Mouse (Mus musculus) forebrain, embryonic 16.5 days (tissue): ENCODE measurements around the gene Alkbh1. TPM values are rescaled to one million over a fixed set of nuclear protein-coding genes. Genes with fewer than 3 reads are reported as not detected.

Experiments
- ATAC-seq: fragments of 200-750 bp; cut with Nextera tagmentation; 2 replicates; pipeline ENCODE4 v1.8.0; 2017; ENCODE audit warnings: mild to moderate bottlenecking, moderate library complexity
- H3K27ac ChIP-seq: fragments of 300-500 bp; sonication (generic); 2 replicates; pipeline ENCODE4 v1.5.1; 2014; ENCODE audit warnings: low read length, control low read depth
- H3K27me3 ChIP-seq: fragments of 300-500 bp; sonication (generic); replicated peaks from 2 replicates; pipeline ENCODE4 v1.6.1; 2014; ENCODE audit warnings: low read length; ENCODE audit not compliant: control insufficient read depth, insufficient read depth
- H3K36me3 ChIP-seq: fragments of 300-500 bp; sonication (generic); 2 replicates; pipeline ENCODE4 v1.6.1; 2014; ENCODE audit not compliant: control insufficient read depth, insufficient read depth
- H3K4me1 ChIP-seq: fragments of 300-500 bp; sonication (generic); replicated peaks from 2 replicates; pipeline ENCODE4 v1.6.1; 2014; ENCODE audit warnings: low read length; ENCODE audit not compliant: control insufficient read depth, insufficient read depth
- H3K4me2 ChIP-seq: fragments of 300-500 bp; sonication (generic); 2 replicates; pipeline ENCODE4 v1.6.1; 2014; ENCODE audit warnings: mild to moderate bottlenecking, low read length, control low read depth
- H3K4me3 ChIP-seq: fragments of 300-500 bp; sonication (generic); replicated peaks from 2 replicates; pipeline ENCODE4 v1.5.1; 2014; ENCODE audit warnings: mild to moderate bottlenecking, low read length, control low read depth
- H3K9ac ChIP-seq: fragments of 300-500 bp; sonication (generic); replicated peaks from 2 replicates; pipeline ENCODE4 v1.6.1; 2014; ENCODE audit warnings: low read depth, low read length, control low read depth
- H3K9me3 ChIP-seq: fragments of 300-500 bp; sonication (generic); 2 replicates; pipeline ENCODE4 v1.6.1; 2016; ENCODE audit warnings: low read length; ENCODE audit not compliant: control insufficient read depth
- WGBS: fragments of 180-500 bp; shearing (Covaris S2); extraction: QIAGEN DNeasy Blood & Tissue Kit; methylation state at CpG from one replicate; pipeline ENCODE4 v1.1.7; 2014; 5-methylcytosine and 5-hydroxymethylcytosine counted together
- polyA plus RNA-seq: library from polyadenylated mRNA; unstranded; fragments of >200 nt; fragmentation: Nextera tagmentation; extraction: Ambion mirVana; gene quantifications from 2 replicates; pipeline ENCODE4 v1.2.1, GENCODE M21; 2015

Alkbh1 gene
- polyA plus RNA-seq, 1 experiment from 2014 or later, result 47.1 TPM

DNA sequence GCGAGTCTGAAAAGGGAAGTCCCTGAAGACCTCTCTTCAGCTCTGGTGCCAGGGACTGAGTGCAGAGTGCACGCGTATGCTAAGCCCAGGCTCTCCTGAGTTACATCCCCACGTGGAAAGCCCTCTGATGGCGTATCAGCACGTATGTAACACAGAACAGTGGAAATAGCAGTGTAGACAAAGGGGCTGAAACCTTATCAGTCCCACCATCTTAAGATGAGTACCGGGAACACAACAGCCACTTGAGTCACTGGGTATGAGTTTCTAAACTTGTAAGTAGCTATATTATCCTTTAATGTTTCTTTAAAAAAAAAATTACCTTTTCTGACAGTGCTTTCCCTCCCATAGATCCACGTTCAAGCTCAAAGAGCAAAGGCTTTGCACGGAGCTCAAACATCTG lies 5.6 kb upstream of the Alkbh1 start:
- no peak overlapping the region for H3K4me3 ChIP-seq
- no peak overlapping the region for H3K4me2 ChIP-seq
- H3K27me3 ChIP-seq, result no peaks in the 10 kb centered on the region
- peaks cover 4% of the 10 kb centered on the region for H3K4me1 ChIP-seq
- no peak overlapping the region for H3K27ac ChIP-seq
- no peaks in the 10 kb centered on the region for H3K9me3 ChIP-seq
- peaks cover 45% of the 10 kb centered on the region for H3K36me3 ChIP-seq
- no peak for ATAC-seq
- WGBS, result 91% methylated on average over 9 of the region's 9 CpGs
- no peak overlapping the region for H3K9ac ChIP-seq

DNA sequence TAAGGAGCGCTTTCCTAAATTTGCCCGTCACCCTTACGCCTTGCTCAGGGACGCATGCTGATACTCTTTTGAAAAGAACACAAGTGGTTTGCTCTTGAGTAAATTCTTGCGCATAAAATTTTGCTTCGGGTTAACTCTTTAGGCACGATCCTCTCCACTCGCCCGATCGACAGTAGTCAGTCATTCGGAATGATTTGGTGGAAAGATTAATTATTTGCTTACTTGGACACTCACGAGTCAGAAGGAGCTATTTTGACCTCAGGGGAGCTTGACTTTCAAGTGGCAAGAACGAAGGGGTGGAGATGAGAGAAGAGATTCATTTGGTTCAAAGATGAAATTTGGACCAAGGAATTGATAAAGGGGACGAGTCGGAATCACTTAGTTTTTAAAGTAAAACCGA lies 394 bp upstream of the Alkbh1 start:
- H3K27ac ChIP-seq, result no peak overlapping the region
- peaks cover 21% of the 10 kb centered on the region for H3K4me1 ChIP-seq
- peaks cover 23% of the 10 kb centered on the region for H3K36me3 ChIP-seq
- H3K4me3 ChIP-seq, result peak overlapping the region; percentile 80
- no peaks in the 10 kb centered on the region for H3K9me3 ChIP-seq
- peak overlapping the region; percentile 88; the same call in 1 of the 2 replicates for H3K9ac ChIP-seq
- peak overlapping the region; percentile 93 for H3K4me2 ChIP-seq
- H3K27me3 ChIP-seq, result no peaks in the 10 kb centered on the region
- no peak; the same call in 1 of the 2 replicates for ATAC-seq
- 4% methylated on average over 16 of the region's 16 CpGs for WGBS

DNA sequence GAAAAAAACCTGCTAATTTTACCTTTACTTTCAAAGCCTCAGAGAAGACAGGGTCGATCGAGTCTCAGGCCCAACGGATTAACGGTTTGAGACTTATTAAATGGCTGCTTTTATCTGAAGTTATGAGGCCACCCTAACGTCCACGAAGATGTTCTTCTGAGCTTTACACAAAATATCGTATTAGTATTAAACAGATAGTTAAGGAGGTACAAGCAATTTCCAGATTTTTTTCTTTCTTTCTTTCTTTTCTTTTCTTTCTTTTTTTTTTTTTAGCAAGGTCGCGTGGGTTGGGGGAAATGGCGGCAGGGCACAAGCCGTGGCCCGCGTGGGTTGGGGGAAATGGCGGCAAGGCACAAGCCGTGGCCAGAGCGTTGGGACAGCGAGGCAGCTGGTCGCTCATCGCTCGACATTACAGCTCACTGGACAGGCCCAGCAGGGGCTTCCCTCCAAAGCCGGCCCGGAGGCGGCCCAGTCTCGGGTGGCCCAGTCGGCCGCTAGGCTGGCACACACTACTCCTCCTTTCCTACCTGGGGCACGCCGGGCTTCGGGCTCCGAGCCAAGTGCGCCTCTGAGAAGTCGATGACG lies 610 bp downstream of the Alkbh1 start:
- Histone ChIP-seq H3K36me3 (peaks cover 24% of the 10 kb centered on the region), H3K9me3 (no peaks in the 10 kb centered on the region), H3K4me2 (peak overlapping the region; percentile 75), H3K27ac (peak overlapping the region; percentile 77), H3K27me3 (no peaks in the 10 kb centered on the region), H3K4me1 (peaks cover 21% of the 10 kb centered on the region), H3K9ac (peak overlapping the region; percentile 88), H3K4me3 (peak overlapping the region; percentile 80)
- ATAC-seq, result peak; percentile 82
- WGBS, result under 1% methylated on average over 33 of the region's 33 CpGs

DNA sequence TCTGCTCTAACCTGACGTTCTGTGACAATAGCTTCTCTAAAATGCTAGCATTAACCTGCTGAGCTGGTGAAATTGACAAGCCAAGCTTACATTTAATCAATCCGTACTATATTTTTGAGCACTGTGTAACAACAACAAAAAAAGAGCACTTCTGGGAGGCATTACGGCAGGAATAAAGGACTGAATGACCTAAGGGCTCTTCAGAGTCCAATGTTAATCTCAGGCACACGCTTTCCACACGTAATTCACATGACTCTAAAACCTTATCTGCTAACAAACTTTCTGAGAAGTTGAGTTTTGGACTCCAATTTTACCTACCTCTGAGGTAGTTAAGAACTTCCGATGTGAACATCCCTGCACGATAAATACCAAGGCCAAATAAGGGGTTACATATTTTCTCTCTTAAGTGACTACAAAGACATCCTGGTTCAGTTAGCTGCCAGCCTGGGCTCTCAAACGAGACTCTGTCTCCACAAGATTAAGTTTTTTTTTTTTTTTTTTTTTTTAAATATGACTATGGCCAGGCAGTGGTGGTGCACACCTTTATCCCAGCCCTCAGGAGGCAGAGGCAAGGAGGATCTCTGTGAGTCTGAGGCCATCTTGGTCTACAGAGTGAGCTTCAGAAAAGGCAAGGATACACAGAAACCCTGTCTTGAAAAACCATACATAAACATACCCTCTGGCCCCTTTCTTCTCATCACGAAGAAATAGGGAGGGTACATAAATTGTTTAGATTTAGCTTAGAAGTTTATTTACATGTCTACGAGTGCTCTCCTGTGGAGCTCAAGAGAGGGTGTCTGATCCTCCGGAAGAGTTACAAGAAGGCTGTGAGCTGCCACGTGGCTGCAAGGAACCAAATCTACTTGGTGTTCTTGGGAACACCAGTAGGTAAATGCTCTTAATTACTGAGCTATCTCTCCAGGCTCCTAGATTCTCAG lies 1.4 kb downstream of the Alkbh1 start:
- whole genome bisulfite sequencing, result 27% methylated on average over 12 of the region's 12 CpGs
- Histone ChIP-seq H3K27ac (no peak overlapping the region), H3K36me3 (peaks cover 26% of the 10 kb centered on the region)

DNA sequence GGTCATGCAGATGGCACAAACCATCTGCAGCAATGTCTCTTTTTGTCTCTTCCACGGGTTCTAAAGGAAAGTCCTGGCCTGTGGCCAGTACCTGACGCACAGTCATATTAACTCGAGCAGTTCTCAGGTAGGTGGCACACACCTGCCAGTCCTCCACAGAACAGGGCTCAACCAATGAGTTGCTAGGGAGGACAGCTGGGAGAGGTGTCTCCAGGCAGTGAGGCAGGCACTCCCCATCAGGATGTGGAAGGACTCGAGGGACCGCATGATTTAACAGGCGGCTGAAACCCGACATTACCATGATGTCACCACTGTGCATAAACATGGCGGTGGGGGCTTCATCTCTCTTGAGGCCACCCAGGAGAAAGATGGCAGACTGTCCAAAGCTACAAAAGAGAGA lies 14.9 kb downstream of the Alkbh1 start:
- Histone ChIP-seq H3K27me3 (no peaks in the 10 kb centered on the region), H3K27ac (no peak overlapping the region), H3K9ac (no peak overlapping the region), H3K4me3 (no peak overlapping the region), H3K36me3 (peaks cover 53% of the 10 kb centered on the region), H3K4me2 (no peak overlapping the region), H3K4me1 (no peaks in the 10 kb centered on the region), H3K9me3 (no peaks in the 10 kb centered on the region)
- ATAC-seq, result no peak
- WGBS, result 80% methylated on average over 8 of the region's 8 CpGs

More for the DNA sequence above, 1.4 kb downstream of the Alkbh1 start:
- Histone ChIP-seq H3K4me3 (peak overlapping the region; percentile 80), H3K9me3 (no peaks in the 10 kb centered on the region), H3K4me1 (peaks cover 21% of the 10 kb centered on the region), H3K9ac (peak overlapping the region; percentile 88), H3K4me2 (peak overlapping the region; percentile 75), H3K27me3 (no peaks in the 10 kb centered on the region)
- ATAC-seq, result no peak

DNA sequence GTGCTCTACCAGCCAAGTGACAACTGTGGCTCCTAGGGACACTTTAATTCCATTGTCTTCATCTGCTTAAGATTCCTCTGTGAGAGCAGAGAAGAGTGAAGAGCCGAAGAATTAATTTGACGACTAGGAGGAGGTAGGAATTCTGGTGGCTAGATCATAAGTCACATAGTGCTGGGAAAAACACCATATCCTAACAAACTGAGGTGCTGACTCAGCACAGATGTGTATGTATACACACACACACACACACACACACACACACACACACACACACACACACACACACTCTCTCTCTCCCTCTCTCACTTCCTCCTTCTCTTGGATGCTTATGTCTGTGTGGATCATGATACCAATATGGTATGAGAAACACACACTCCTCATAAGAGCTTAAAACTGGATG lies 15.5 kb downstream of the Alkbh1 start:
- Histone ChIP-seq H3K36me3 (peaks cover 48% of the 10 kb centered on the region), H3K4me2 (no peak overlapping the region), H3K9ac (no peak overlapping the region), H3K27ac (no peak overlapping the region), H3K27me3 (no peaks in the 10 kb centered on the region), H3K9me3 (no peaks in the 10 kb centered on the region), H3K4me1 (no peaks in the 10 kb centered on the region), H3K4me3 (no peak overlapping the region)
- no peak for ATAC-seq
- 83% methylated on average over 2 of the region's 2 CpGs for WGBS

DNA sequence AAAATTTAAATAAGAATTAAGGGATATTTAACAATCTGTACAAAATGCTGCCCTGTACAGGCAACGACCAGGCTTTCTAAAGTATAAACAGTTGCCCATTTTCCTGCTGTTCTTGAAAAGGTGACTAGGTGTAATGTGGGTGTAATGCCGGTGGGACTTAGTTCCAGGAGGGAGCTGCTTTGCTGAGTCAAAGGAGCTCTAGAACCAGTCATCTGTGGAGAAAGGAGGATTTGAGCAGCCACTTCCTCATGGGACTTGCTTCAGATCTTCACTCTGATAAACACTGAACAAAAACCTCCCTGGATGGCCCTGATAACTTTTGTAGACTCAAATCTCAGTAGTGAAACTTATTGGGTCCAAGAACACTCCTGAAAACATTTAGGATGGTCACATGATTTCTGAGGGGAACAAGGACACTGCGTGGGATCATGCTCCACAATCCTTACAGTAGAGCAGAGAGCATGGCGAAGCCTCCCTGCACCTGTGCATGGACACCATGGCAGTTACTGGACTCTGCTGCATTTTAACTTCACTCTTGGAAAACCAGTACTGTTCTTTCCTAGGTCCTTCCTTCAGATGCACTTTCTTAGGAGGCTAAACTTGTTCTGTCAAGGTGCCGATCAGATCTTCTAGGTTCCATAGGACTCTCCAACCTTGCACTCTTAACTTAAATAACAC lies 17.3 kb downstream of the Alkbh1 start:
- 87% methylated on average over 5 of the region's 5 CpGs for WGBS
- no peak overlapping the region for H3K4me3 ChIP-seq

DNA sequence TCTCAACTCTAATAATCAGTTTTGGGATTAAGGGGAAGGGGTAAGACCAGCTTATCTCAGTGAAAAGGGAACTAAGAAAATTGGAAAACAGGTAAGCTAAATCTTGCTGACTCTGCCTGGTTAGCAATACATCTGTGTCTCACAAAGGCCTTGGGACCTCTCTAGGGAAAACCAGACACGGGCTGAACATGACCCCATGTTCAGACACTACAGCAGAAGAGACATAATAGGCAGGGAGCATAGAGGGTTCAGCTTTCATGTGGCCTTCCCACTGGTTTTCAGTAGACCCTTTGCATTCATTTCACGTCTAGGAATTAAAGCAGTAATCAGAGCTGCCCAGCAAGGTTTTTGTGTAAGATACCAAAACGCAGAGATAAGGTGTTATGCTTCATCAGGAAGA lies 19.3 kb downstream of the Alkbh1 start:
- H3K9ac ChIP-seq, result no peak overlapping the region
- 27% methylated on average over 3 of the region's 3 CpGs for WGBS
- peaks cover 20% of the 10 kb centered on the region for H3K36me3 ChIP-seq
- no peaks in the 10 kb centered on the region for H3K9me3 ChIP-seq
- ATAC-seq, result no peak
- no peak overlapping the region for H3K4me3 ChIP-seq
- no peak overlapping the region for H3K27ac ChIP-seq
- no peak overlapping the region for H3K4me2 ChIP-seq
- peaks cover under 1% of the 10 kb centered on the region; the same call in 1 of the 2 replicates for H3K4me1 ChIP-seq
- H3K27me3 ChIP-seq, result no peaks in the 10 kb centered on the region

More for the DNA sequence above, 17.3 kb downstream of the Alkbh1 start:
- H3K4me2 ChIP-seq, result no peak overlapping the region
- no peaks in the 10 kb centered on the region for H3K9me3 ChIP-seq
- no peak for ATAC-seq
- no peak overlapping the region for H3K27ac ChIP-seq
- H3K36me3 ChIP-seq, result peaks cover 36% of the 10 kb centered on the region
- H3K4me1 ChIP-seq, result no peaks in the 10 kb centered on the region
- H3K9ac ChIP-seq, result no peak overlapping the region
- no peaks in the 10 kb centered on the region for H3K27me3 ChIP-seq

DNA sequence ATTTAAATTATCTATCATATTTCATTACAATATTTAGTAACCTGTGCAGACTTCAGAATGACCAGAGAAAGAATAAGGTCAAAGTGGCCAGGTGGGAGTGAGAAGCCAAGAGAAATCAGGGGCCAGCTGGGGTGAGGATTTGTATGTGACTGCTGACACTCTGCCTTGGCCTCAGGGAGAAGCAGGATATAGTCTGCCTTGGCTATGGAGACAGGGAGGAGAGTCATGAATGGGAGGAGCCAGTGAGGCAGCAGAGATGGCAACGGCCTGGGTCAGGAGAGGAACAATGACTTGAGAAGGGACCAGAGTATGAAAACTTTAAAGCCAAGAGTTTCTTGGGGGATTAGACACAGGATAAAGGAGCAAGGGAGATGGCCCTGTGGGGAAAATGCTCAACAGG lies 20.1 kb downstream of the Alkbh1 start:
- peaks cover 12% of the 10 kb centered on the region for H3K36me3 ChIP-seq
- 32% methylated on average over 1 of the region's 1 CpGs for WGBS

More for the DNA sequence above, 20.1 kb downstream of the Alkbh1 start:
- ATAC-seq, result no peak
- no peaks in the 10 kb centered on the region for H3K9me3 ChIP-seq
- no peaks in the 10 kb centered on the region for H3K27me3 ChIP-seq
- no peak overlapping the region for H3K9ac ChIP-seq
- H3K27ac ChIP-seq, result no peak overlapping the region
- H3K4me1 ChIP-seq, result peaks cover 9% of the 10 kb centered on the region
- H3K4me2 ChIP-seq, result no peak overlapping the region
- no peak overlapping the region for H3K4me3 ChIP-seq
